Mouse (Mus musculus) CD4-positive helper T cell, adult 2 months (primary cell): ENCODE measurements around the gene Chrnb1.

Source experiments
- DNase-seq: peaks from one replicate; pipeline ENCODE4 v3.0.0-alpha.2; 2012; ENCODE audit warnings: low read depth, missing footprints, low spot score

The Chrnb1 gene

GRCm38 (mm10) chr11:69777504-69778257 lies 18.1 kb downstream of the Chrnb1 start:
- no peak for DNase-seq

DNA sequence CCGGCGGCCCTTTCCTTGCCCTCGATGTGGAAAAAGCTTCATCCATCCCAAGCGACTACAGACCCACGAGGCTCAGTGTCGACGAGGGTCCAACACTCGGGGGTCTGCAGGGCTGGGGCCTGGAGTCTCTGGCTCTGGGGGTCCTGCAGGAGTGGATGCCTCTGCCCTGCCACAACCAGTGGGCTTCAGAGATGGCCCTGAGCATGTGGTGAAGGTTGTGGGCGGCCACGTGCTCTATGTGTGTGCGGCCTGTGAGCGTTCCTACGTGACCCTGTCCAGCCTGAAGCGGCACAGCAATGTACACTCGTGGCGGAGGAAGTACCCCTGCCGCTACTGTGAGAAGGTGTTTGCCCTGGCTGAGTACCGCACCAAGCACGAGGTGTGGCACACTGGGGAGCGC lies 19.3 kb downstream of the Chrnb1 start:
- DNase-seq, result no peak

DNA sequence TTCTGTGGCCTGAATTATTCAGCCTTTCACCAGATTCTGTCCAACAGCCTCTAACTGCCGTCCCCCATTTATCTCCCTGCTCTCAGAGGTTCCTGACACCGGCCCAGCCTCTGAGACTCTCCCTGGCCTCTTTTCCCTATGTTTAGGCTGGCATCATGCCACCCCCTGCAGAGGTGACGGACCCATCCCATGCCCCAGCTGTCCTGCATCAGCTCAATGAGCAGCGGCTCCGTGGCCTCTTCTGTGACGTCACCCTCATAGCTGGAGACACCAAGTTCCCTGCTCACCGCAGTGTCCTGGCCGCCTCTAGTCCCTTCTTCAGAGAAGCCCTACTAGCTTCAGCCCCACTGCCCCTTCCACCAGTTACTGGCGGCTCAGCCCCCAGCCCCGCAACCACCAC lies 20.0 kb downstream of the Chrnb1 start:
- DNase-seq, result no peak

DNA sequence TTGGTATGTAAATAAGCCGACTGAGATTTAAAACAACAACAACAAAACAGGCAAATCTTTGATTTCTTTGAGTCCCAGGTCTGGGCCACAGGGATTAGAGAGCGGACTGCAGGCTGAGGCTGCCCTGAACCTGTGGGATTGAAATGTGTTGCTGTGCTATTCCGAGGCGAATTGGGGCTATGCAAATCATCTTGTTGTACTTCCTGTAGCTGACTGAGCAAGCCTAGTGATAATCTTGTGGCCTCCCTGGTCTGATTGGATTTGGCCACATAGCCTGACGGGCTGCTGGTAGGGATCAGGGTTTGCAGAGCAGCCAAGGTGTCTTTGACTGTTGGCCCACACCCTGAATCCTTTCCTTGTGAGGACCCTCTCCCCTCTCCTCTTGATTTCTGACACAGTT lies 20.8 kb downstream of the Chrnb1 start:
- no peak for DNase-seq

DNA sequence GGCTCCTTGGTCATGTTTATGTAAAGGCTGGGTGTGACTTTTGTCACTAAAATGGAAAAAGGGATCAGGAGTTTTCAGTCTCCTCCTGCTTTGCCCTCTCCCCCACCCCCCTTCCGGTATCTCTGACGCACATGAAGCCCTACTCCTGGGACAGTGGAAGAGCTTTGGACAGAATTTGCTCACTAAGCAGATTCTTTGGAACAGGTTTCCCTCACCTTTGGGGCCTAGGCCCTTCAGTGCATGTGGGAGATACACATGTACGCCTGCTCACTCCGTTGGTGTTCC lies 28.2 kb downstream of the Chrnb1 start:
- no peak for DNase-seq

- no peak for DNase-seq
Measured at GRCm38 (mm10) chr11:69766872-69767624, 28.7 kb downstream of the Chrnb1 start.

- peak; percentile 88 for DNase-seq
Measured at GRCm38 (mm10) chr11:69766126-69766609, 29.6 kb downstream of the Chrnb1 start.

GRCm38 (mm10) chr11:69765221-69766125 lies 30.3 kb downstream of the Chrnb1 start, which contains the start of gene Zbtb4:
Gene Zbtb4 (plus strand): TSS chr11:69765912.
- DNase-seq, result peak; percentile 74

- no peak for DNase-seq
Measured at GRCm38 (mm10) chr11:69763551-69763950, 32.2 kb downstream of the Chrnb1 start.

DNA sequence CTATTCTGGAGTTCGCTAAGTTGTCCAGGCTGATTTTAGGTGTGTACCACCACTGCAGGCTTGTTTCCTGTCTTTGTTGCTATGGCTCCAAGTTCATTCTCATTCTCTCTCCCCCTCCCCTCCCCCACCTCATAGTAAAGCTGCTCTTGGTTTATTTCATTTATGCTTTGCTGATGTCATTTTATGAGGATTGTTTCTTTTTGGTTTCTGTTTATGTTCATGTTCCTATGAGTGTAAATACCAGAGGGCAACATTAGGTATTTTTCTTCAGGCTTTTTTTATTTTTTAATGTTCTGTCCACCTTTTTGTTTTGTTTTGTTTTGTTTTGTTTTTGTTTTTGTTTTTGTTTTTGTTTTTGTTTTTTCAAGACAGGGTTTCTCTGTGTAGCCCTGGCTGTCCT lies 33.9 kb downstream of the Chrnb1 start, which contains the start of gene Slc35g3:
Slc35g3 (minus strand) TSS at position 101 of the 400 bp plus-strand sequence.
- DNase-seq, result no peak

DNA sequence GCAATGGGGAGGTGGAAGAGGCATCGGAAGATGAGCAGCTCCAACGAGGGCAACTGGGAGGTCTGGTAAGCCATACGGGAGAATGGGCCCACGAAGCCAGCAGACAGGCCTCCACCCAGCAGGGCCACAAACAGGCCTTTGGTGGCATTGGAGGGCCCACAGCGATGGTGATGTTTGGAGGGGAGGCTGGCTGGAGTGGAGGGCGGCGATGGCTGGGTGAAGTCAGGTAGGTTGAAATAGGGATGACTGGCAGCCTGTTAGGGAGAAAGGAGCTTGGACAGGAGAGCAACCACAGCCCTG lies 34.9 kb downstream of the Chrnb1 start:
- DNase-seq, result no peak

- DNase-seq, result no peak
Measured at GRCm38 (mm10) chr11:69760160-69760900, 35.4 kb downstream of the Chrnb1 start.

GRCm38 (mm10) chr11:69758971-69759721 lies 36.6 kb downstream of the Chrnb1 start:
- peak; percentile 89 for DNase-seq

GRCm38 (mm10) chr11:69758478-69758970 lies 37.2 kb downstream of the Chrnb1 start, which contains the start of gene Polr2a:
Gene Polr2a (minus strand): TSS chr11:69758637.
- peak; percentile 99 for DNase-seq

DNA sequence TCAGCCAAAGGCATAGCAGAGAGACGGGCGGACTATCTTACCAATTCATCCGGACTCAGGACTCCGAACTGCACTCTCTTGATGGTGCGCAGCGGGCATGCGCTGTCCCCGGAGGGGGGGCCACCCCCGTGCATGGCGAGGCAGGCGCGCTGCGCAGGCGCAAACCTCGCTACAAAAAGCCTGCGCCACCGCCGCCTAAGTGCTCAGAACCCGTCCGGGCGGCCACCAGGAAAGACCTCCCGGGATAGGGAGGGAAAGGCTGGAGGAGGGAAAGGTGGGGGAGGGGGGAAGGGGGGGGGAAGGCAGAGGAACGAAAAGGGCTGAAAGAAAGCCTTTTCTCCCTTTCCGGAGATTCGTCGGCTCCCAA lies 37.7 kb downstream of the Chrnb1 start:
- peak; percentile 97 for DNase-seq

GRCm38 (mm10) chr11:69757303-69758089 lies 38.2 kb downstream of the Chrnb1 start:
- no peak for DNase-seq

GRCm38 (mm10) chr11:69754701-69755100 lies 41.0 kb downstream of the Chrnb1 start:
- DNase-seq, result peak; percentile 84

DNA sequence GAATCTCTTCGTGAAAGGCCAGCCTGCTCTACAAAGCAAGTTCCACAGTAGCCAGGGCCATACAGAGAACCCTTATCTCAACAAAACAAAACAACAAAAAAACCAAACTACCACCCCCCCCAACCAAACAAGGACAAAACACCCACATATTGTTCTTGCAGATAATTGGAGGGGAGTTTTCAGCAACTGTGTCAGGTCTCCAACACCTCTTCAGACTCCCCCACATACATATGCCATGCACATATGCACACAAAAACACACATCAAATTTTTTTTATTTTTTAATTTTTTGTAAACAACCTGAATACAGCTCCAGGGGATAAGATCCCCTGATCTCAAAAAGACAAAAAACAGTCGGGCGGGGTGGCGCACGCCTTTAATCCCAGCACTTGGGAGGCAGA lies 41.5 kb downstream of the Chrnb1 start:
- DNase-seq, result no peak

DNA sequence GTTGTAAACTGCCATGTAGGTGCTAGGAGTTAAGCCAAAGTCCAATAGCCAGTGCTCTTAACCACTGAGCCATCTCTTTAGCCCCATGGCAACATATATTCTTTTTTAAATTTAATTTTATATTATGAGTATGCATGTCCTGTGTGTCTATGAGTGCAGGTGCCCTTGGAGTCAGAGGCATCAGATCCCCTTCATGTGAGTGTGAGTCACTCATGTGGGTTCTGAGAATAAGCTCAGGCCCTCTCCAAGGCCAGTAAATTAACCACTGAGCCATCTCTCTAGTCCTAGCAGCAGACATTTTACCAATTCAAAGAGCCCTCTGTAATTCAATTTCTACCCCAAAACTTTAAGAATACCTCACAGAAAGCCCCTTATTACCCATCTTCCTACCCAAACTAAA lies 43.1 kb downstream of the Chrnb1 start:
- DNase-seq, result no peak

- DNase-seq, result no peak
Measured at GRCm38 (mm10) chr11:69751635-69752034, 44.1 kb downstream of the Chrnb1 start.
